Mouse (Mus musculus) liver, embryonic 14.5 days (tissue): ENCODE results near the gene Ptpn13. TPM values are rescaled to one million over a fixed set of nuclear protein-coding genes. Genes with fewer than 3 reads are reported as not detected.

Experiments
- ATAC-seq: fragments of 200-750 bp; cut with Nextera tagmentation; 2 replicates; pipeline ENCODE4 v1.8.0; 2017; ENCODE audit warnings: moderate number of reproducible peaks, mild to moderate bottlenecking, moderate library complexity; ENCODE audit not compliant: insufficient read depth
- DNase-seq, 3 experiments: peaks; one replicate each; pipeline ENCODE4 v3.0.0-alpha.2; 2012 to 2013; ENCODE audit warnings: low read depth in 3 of 3, low spot score in 3 of 3
- H3K27ac ChIP-seq: fragments of 300-500 bp; sonication (generic); 2 replicates; pipeline ENCODE4 v1.5.1; 2014; ENCODE audit warnings: moderate library complexity, mild to moderate bottlenecking, control low read depth, inconsistent platforms
- H3K27me3 ChIP-seq: fragments of 300-500 bp; sonication (generic); 2 replicates; pipeline ENCODE4 v1.6.1; 2014; ENCODE audit warnings: mild to moderate bottlenecking, low read length, moderate library complexity; ENCODE audit not compliant: control insufficient read depth, insufficient read depth
- H3K36me3 ChIP-seq: fragments of 300-500 bp; sonication (generic); replicated peaks from 2 replicates; pipeline ENCODE4 v1.6.1; 2014; ENCODE audit warnings: low read depth; ENCODE audit not compliant: control insufficient read depth, insufficient read depth
- H3K4me1 ChIP-seq, 2 experiments: fragments of 200-500 bp in 1 of 2; fragments of 300-500 bp in 1 of 2; sonication (generic) in 1 of 2; replicated peaks; 2 replicates each; pipeline ENCODE4 v1.6.1; 2012 to 2014; ENCODE audit warnings: antibody characterized with exemption in 1 of 2, inconsistent platforms in 1 of 2, low read length in 1 of 2; ENCODE audit not compliant: control insufficient read depth in 2 of 2, insufficient read depth in 2 of 2
- H3K4me2 ChIP-seq: fragments of 300-500 bp; sonication (generic); 2 replicates; pipeline ENCODE4 v1.6.1; 2014; ENCODE audit warnings: low read depth, mild to moderate bottlenecking, control low read depth, moderate library complexity
- H3K4me3 ChIP-seq, 2 experiments: fragments of 200-500 bp in 1 of 2; fragments of 300-500 bp in 1 of 2; sonication (generic) in 1 of 2; 2 replicates each; pipeline ENCODE4 v1.5.1; 2012 to 2014; ENCODE audit warnings: low read depth in 2 of 2, low read length in 2 of 2, mild to moderate bottlenecking in 2 of 2, control low read depth in 1 of 2, inconsistent platforms in 1 of 2, moderate library complexity in 1 of 2; ENCODE audit not compliant: insufficient read depth in 1 of 2
- H3K9ac ChIP-seq: fragments of 300-500 bp; sonication (generic); replicated peaks from 2 replicates; pipeline ENCODE4 v1.6.1; 2014; ENCODE audit warnings: mild to moderate bottlenecking, control low read depth, moderate library complexity
- H3K9me3 ChIP-seq: fragments of 300-500 bp; sonication (generic); 2 replicates; pipeline ENCODE4 v1.6.1; 2016; ENCODE audit warnings: low read length, mixed read lengths; ENCODE audit not compliant: control insufficient read depth
- CTCF ChIP-seq: IDR thresholded peaks from 2 replicates; pipeline ENCODE4 v1.5.1; 2016; ENCODE audit warnings: antibody characterized with exemption, low read depth, control low read depth
- EP300 ChIP-seq: IDR thresholded peaks from 2 replicates; pipeline ENCODE4 v1.6.1; 2016; ENCODE audit warnings: antibody characterized with exemption, low read depth
- WGBS: fragments of 180-500 bp; shearing (Covaris S2); extraction: QIAGEN DNeasy Blood & Tissue Kit; methylation state at CpG from one replicate; pipeline ENCODE4 v1.1.7; 2014; ENCODE audit not compliant: insufficient replicate concordance; 5-methylcytosine and 5-hydroxymethylcytosine counted together
- polyA plus RNA-seq, 2 experiments: library from polyadenylated mRNA; depleted of rRNA in 1 of 2; stranded (reverse) in 1 of 2; unstranded in 1 of 2; fragments of >200 nt; fragmentation: Nextera tagmentation in 1 of 2; extraction: Ambion mirVana in 1 of 2; gene quantifications; 2 replicates each; pipeline versions ENCODE4 v1.2.1 to v1.2.3; 2012 to 2014

Gene Ptpn13
- polyA plus RNA-seq, 2 experiments, result 0.53 to 1.0 TPM

DNA sequence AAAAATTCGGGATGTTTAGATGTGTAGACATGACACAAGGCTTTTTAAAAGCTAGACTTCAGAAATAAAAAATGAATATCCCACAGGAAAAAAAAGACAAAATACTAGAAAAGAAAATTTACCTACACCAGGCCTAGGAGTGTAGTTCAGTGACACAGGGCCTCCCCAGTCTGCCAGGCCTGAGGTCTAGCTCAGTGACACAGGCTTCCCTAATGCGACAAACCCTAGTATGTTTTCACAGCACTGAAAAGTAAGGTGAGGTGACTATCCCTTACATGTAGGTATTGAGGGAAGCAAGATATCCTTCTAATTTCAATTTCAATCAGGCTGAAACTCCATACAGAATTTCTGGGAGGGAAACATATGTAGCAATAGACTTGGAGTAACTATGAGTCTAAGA is 212.2 kb downstream of the Ptpn13 start:
- no peak for DNase-seq
- H3K27me3 ChIP-seq, result no peaks in the 10 kb centered on the region
- 68% methylated on average over 2 of the region's 2 CpGs for WGBS
- no peak for ATAC-seq
- H3K4me1 ChIP-seq, result no peaks in the 10 kb centered on the region
- H3K9ac ChIP-seq, result no peak overlapping the region
- H3K4me2 ChIP-seq, result no peak overlapping the region
- H3K9me3 ChIP-seq, result no peaks in the 10 kb centered on the region
- H3K27ac ChIP-seq, result no peak overlapping the region
- H3K4me3 ChIP-seq, result no peak overlapping the region
- TF ChIP-seq EP300 (no peak), CTCF (no peak)
- no peaks in the 10 kb centered on the region for H3K36me3 ChIP-seq

GRCm38 (mm10) chr5:103644167-103644566 is 219.2 kb downstream of the Ptpn13 start:
- TF ChIP-seq EP300 (no peak), CTCF (no peak)
- Histone ChIP-seq H3K36me3 (no peaks in the 10 kb centered on the region), H3K27ac (no peak overlapping the region), H3K4me3 (no peak overlapping the region), H3K9me3 (no peaks in the 10 kb centered on the region), H3K27me3 (no peaks in the 10 kb centered on the region), H3K4me1 (no peaks in the 10 kb centered on the region; a peak in 1 of 4 replicates), H3K4me2 (no peak overlapping the region), H3K9ac (no peak overlapping the region)
- WGBS, result 66% methylated on average over 1 of the region's 1 CpGs
- DNase-seq (no peak), ATAC-seq (no peak)

DNA sequence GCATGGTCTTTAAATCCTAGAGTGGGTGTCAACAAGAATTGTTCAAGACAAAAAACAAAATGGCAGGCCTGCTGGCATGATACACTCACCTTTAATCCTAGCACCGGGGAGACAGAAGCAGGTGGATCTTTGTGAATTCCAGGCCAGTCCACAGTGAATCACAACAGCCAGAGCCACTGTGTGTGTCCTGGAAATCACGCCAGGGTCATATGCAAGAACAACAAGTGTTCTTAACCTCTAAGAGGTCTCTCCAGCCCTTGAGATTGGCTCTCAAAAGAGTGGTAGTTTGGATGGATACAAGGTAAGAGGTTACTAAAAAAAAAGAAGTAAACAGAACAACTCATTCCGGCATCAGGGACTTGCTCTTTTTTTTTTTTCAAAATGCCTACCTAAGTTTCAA is 222.3 kb downstream of the Ptpn13 start:
- H3K27me3 ChIP-seq, result no peaks in the 10 kb centered on the region
- H3K36me3 ChIP-seq, result no peaks in the 10 kb centered on the region
- H3K27ac ChIP-seq, result no peak overlapping the region
- TF ChIP-seq CTCF, result no peak
- TF ChIP-seq EP300, result no peak
- no peak overlapping the region for H3K4me3 ChIP-seq
- H3K9ac ChIP-seq, result no peak overlapping the region
- no peaks in the 10 kb centered on the region; a peak in 1 of 4 replicates for H3K4me1 ChIP-seq
- 56% methylated on average over 3 of the region's 3 CpGs for WGBS
- no peaks in the 10 kb centered on the region for H3K9me3 ChIP-seq
- no peak overlapping the region for H3K4me2 ChIP-seq
- ATAC-seq, result no peak
- DNase-seq, result no peak

Other genes with a start within 250 kb of the Ptpn13 start
- gene Mapk10, start 213.9 kb upstream of the Ptpn13 start, polyA plus RNA-seq (2012; rRNA removed), result 0.01 and 0.04 TPM in 2 replicates
- not detected in 2 replicates for gene Mapk10, start 213.9 kb upstream of the Ptpn13 start, polyA plus RNA-seq (2014; fragmentation: Nextera tagmentation; extraction: Ambion mirVana)
- gene Slc10a6, start 204.2 kb downstream of the Ptpn13 start, polyA plus RNA-seq (2012; rRNA removed), result not detected in 2 replicates
- gene Slc10a6, start 204.2 kb downstream of the Ptpn13 start, polyA plus RNA-seq (2014; fragmentation: Nextera tagmentation; extraction: Ambion mirVana), result not detected in 2 replicates
- gene 1700016H13Rik, start 230.8 kb downstream of the Ptpn13 start, polyA plus RNA-seq (2012; rRNA removed), result 0.06 TPM in 1 of 2 replicates, not detected in the other
- not detected in 2 replicates for gene 1700016H13Rik, start 230.8 kb downstream of the Ptpn13 start, polyA plus RNA-seq (2014; fragmentation: Nextera tagmentation; extraction: Ambion mirVana)